In genomic region chr3:86760474-86760873, GRCm38 (mm10) we compare ENCODE assay signal across 14 mouse cellular contexts.
DNase-seq lines count a peak whose midpoint lies in the region; ATAC-seq lines count a peak whose summit lies in the region.
"Had no signal": no experiment of that assay in that cellular context is flagged by ENCODE, and none has a peak within 500 bp of the region (broad histone marks: within the 10 kb centered on the region; RNA-seq: fewer than 3 reads in every experiment).

No protein-coding gene starts in this region.

- DNase-seq in Muller cell, postnatal 12 days (ENCODE audit: inconsistent ontology term), result peak; percentile 57
- DNase-seq in embryonic facial prominence, embryonic 14.5 days (ENCODE audit: low spot score), result no peak
- no peak for DNase-seq in MN1 (ENCODE audit: low spot score)
- no peak for DNase-seq in urinary bladder, adult 18-20 months (ENCODE audit: low spot score in 2 of 2)
- no peak for DNase-seq in lung, postnatal 14 days
- DNase-seq: cerebellum, adult 8-10 months; gastrocnemius, adult 2 months; kidney, postnatal 4 days; right cerebral cortex, adult 18-20 months; thymus, adult 2 months had no signal

- 0 out of 2 replicates have a peak, but pooled peaks cover 4% of the 10 kb centered on the region for H3K4me1 ChIP-seq in embryonic facial prominence, embryonic 14.5 days (ENCODE audit: control insufficient read depth, insufficient read depth, low read length)
- H3K4me1 ChIP-seq in intestine, embryonic 16.5 days (ENCODE audit: control insufficient read depth, insufficient read depth, low read length), result no peaks in the 10 kb centered on the region
- 0 out of 2 replicates have a peak, but pooled peaks cover 2% of the 10 kb centered on the region for H3K4me1 ChIP-seq in midbrain, embryonic 15.5 days
- H3K4me1 ChIP-seq: forebrain, embryonic 12.5 days had no signal

- no peaks in the 10 kb centered on the region for H3K36me3 ChIP-seq in embryonic facial prominence, embryonic 14.5 days (ENCODE audit: control insufficient read depth, insufficient read depth, low read length)
- H3K36me3 ChIP-seq in intestine, embryonic 16.5 days (ENCODE audit: control insufficient read depth, insufficient read depth, low read length), result no peaks in the 10 kb centered on the region
- no peaks in the 10 kb centered on the region for H3K36me3 ChIP-seq in midbrain, embryonic 15.5 days (replicated peaks)
- H3K36me3 ChIP-seq: forebrain, embryonic 12.5 days had no signal

- ATAC-seq in embryonic facial prominence, embryonic 14.5 days (ENCODE audit: low read depth), result no peak
- no peak for ATAC-seq in intestine, embryonic 16.5 days
- no peak for ATAC-seq in midbrain, embryonic 15.5 days (replicated peaks)
- ATAC-seq: inflammation-experienced regulatory T-cells, adult 6 months had no signal

- peak overlapping the region; percentile 29 for H3K4me2 ChIP-seq in embryonic facial prominence, embryonic 14.5 days (ENCODE audit: low read depth, low read length)
- H3K4me2 ChIP-seq in intestine, embryonic 16.5 days (ENCODE audit: low read depth, low read length), result peak overlapping the region; percentile 43
- no peak overlapping the region for H3K4me2 ChIP-seq in midbrain, embryonic 15.5 days
- H3K4me2 ChIP-seq: forebrain, embryonic 12.5 days had no signal

- no peak overlapping the region for H3K4me3 ChIP-seq in embryonic facial prominence, embryonic 14.5 days (ENCODE audit: low read depth, low read length)
- H3K4me3 ChIP-seq in intestine, embryonic 16.5 days (ENCODE audit: low read length), result no peak overlapping the region; the same call in 1 of the 2 replicates
- H3K4me3 ChIP-seq in midbrain, embryonic 15.5 days, result no peak overlapping the region
- H3K4me3 ChIP-seq: forebrain, embryonic 12.5 days; gastrocnemius, adult 2 months had no signal

- H3K27me3 ChIP-seq in embryonic facial prominence, embryonic 14.5 days (replicated peaks; ENCODE audit: control insufficient read depth, insufficient read depth, low read length), result no peaks in the 10 kb centered on the region
- H3K27me3 ChIP-seq in intestine, embryonic 16.5 days (replicated peaks; ENCODE audit: control insufficient read depth, insufficient read depth, low read length), result no peaks in the 10 kb centered on the region
- H3K27me3 ChIP-seq in midbrain, embryonic 15.5 days (replicated peaks), result no peaks in the 10 kb centered on the region

- WGBS in embryonic facial prominence, embryonic 14.5 days, result 59% methylated on average over 7 of the region's 7 CpGs
- 44% methylated on average over 7 of the region's 7 CpGs for WGBS in intestine, embryonic 16.5 days
- WGBS in midbrain, embryonic 15.5 days, result 57% methylated on average over 7 of the region's 7 CpGs

- H3K9ac ChIP-seq in embryonic facial prominence, embryonic 14.5 days (ENCODE audit: low read depth, low read length), result peak overlapping the region; percentile 56
- peak overlapping the region; percentile 50; the same call in 1 of the 2 replicates for H3K9ac ChIP-seq in intestine, embryonic 16.5 days (ENCODE audit: low read depth, low read length)
- H3K9ac ChIP-seq in midbrain, embryonic 15.5 days, result no peak overlapping the region
- H3K9ac ChIP-seq: forebrain, embryonic 12.5 days had no signal

- no peaks in the 10 kb centered on the region for H3K9me3 ChIP-seq in embryonic facial prominence, embryonic 14.5 days (ENCODE audit: control insufficient read depth, low read length)
- H3K9me3 ChIP-seq in intestine, embryonic 16.5 days (ENCODE audit: control insufficient read depth, low read length), result no peaks in the 10 kb centered on the region; the same call in 1 of the 2 replicates
- no peaks in the 10 kb centered on the region for H3K9me3 ChIP-seq in midbrain, embryonic 15.5 days
- H3K9me3 ChIP-seq: forebrain, embryonic 12.5 days had no signal

- peak overlapping the region; percentile 84 for H3K27ac ChIP-seq in embryonic facial prominence, embryonic 14.5 days (replicated peaks; ENCODE audit: low read depth, low read length)
- H3K27ac ChIP-seq in intestine, embryonic 16.5 days (ENCODE audit: low read length), result peak overlapping the region; percentile 39
- H3K27ac ChIP-seq in midbrain, embryonic 15.5 days, result peak overlapping the region; percentile 53; the same call in 1 of the 2 replicates
- H3K27ac ChIP-seq: forebrain, embryonic 12.5 days; gastrocnemius, adult 2 months had no signal
